Mouse (Mus musculus): ENCODE measurements around the gene Nisch. TPM values are rescaled to one million over a fixed set of nuclear protein-coding genes. Genes with fewer than 3 reads are reported as not detected.

Nisch gene
- polyA plus RNA-seq, 1 experiment from 2014 or later, result 382 TPM

GRCm38 (mm10) chr14:31197547-31198516 is 18.9 kb downstream of the Nisch start:
- Histone ChIP-seq H3K36me3 (peaks cover 48% of the 10 kb centered on the region), H3K9ac (no peak overlapping the region), H3K27ac (replicated peaks) (no peak overlapping the region), H3K4me3 (no peak overlapping the region), H3K9me3 (no peaks in the 10 kb centered on the region), H3K27me3 (no peaks in the 10 kb centered on the region), H3K4me2 (no peak overlapping the region), H3K4me1 (replicated peaks) (peaks cover 7% of the 10 kb centered on the region)
- WGBS, result 58% methylated on average over 16 of the region's 16 CpGs
- ATAC-seq (ENCODE audit: low FRiP score, low read depth), result no peak

GRCm38 (mm10) chr14:31195968-31196367 is 20.8 kb downstream of the Nisch start:
- H3K4me2 ChIP-seq, result no peak overlapping the region
- no peaks in the 10 kb centered on the region for H3K9me3 ChIP-seq
- H3K4me1 ChIP-seq (replicated peaks), result peaks cover 7% of the 10 kb centered on the region
- no peak overlapping the region for H3K27ac ChIP-seq (replicated peaks)
- H3K36me3 ChIP-seq, result peaks cover 47% of the 10 kb centered on the region
- H3K4me3 ChIP-seq, result no peak overlapping the region
- no peaks in the 10 kb centered on the region for H3K27me3 ChIP-seq
- ATAC-seq (ENCODE audit: low FRiP score, low read depth), result no peak
- no peak overlapping the region for H3K9ac ChIP-seq

GRCm38 (mm10) chr14:31195521-31195920 is 21.2 kb downstream of the Nisch start:
- H3K4me1 ChIP-seq (replicated peaks), result peaks cover 7% of the 10 kb centered on the region
- ATAC-seq (ENCODE audit: low FRiP score, low read depth), result no peak
- H3K36me3 ChIP-seq, result peaks cover 49% of the 10 kb centered on the region
- no peaks in the 10 kb centered on the region for H3K27me3 ChIP-seq
- H3K9me3 ChIP-seq, result no peaks in the 10 kb centered on the region
- 93% methylated on average over 4 of the region's 4 CpGs for WGBS
- H3K27ac ChIP-seq (replicated peaks), result no peak overlapping the region
- H3K9ac ChIP-seq, result no peak overlapping the region
- no peak overlapping the region for H3K4me3 ChIP-seq
- no peak overlapping the region for H3K4me2 ChIP-seq

DNA sequence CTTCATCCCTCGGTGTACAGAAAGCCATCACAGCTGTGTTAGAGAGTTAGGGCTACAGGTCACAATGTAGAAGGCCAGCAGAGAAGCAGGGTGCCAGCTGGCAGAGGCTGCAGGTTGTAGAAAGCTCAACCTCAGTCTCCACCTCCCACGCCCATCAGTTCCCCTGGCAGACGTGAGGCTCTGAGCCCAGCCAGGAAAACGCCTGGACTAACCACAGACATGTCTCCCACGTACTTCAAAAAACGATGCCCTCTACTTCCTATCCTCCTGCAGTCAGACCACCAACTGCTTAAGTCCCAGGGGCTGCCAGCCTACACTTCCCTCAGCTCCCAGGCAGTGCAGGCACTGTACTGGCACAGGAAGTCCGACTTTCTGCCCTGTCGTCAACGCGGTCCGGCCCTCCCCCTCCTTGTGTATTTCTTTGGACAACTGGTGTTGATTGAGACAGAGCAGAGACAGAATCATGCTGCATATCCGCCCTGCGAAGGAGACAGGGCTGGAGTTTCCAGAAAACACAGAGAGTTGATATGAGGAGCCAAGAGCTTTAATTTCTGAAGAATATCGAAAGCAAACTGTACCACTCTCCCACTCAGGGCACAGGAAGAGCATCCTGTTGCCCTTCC is 21.7 kb downstream of the Nisch start:
- no peak overlapping the region for H3K9ac ChIP-seq
- H3K27ac ChIP-seq (replicated peaks), result no peak overlapping the region
- no peaks in the 10 kb centered on the region for H3K27me3 ChIP-seq
- ATAC-seq (ENCODE audit: low FRiP score, low read depth), result no peak
- H3K36me3 ChIP-seq, result peaks cover 49% of the 10 kb centered on the region
- H3K4me2 ChIP-seq, result no peak overlapping the region
- H3K4me1 ChIP-seq (replicated peaks), result peaks cover 7% of the 10 kb centered on the region
- 80% methylated on average over 14 of the region's 14 CpGs for WGBS
- H3K9me3 ChIP-seq, result no peaks in the 10 kb centered on the region
- no peak overlapping the region for H3K4me3 ChIP-seq

GRCm38 (mm10) chr14:31194441-31194840 is 22.3 kb downstream of the Nisch start:
- Histone ChIP-seq H3K4me1 (replicated peaks) (peaks cover 7% of the 10 kb centered on the region), H3K36me3 (peaks cover 49% of the 10 kb centered on the region), H3K9me3 (no peaks in the 10 kb centered on the region), H3K27me3 (no peaks in the 10 kb centered on the region), H3K4me2 (no peak overlapping the region), H3K9ac (no peak overlapping the region), H3K4me3 (no peak overlapping the region), H3K27ac (replicated peaks) (no peak overlapping the region)
- ATAC-seq (ENCODE audit: low FRiP score, low read depth), result no peak
- 92% methylated on average over 2 of the region's 2 CpGs for WGBS

DNA sequence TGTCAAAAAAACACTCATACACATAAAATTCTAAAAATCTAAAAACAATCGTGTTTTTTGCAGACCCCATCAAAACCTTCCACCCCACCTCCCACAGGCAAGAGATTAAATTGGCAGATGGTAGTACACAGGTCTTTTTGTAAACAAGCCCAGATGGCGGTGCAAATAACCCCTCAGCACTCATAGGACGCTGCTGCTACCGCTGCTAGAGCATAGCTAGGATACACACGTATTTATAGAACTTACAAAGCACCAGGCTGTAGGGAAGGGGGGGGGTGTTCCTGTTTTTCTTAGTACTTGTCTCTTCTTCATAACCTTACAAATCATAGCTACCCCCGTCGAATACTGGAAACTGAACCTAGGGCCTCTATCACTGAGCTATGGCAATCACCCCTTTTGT is 23.0 kb downstream of the Nisch start:
- ATAC-seq (ENCODE audit: low FRiP score, low read depth), result no peak
- Histone ChIP-seq H3K4me3 (no peak overlapping the region), H3K4me2 (no peak overlapping the region), H3K9ac (no peak overlapping the region), H3K4me1 (replicated peaks) (peaks cover 7% of the 10 kb centered on the region), H3K27me3 (no peaks in the 10 kb centered on the region), H3K9me3 (no peaks in the 10 kb centered on the region), H3K27ac (replicated peaks) (no peak overlapping the region), H3K36me3 (peaks cover 51% of the 10 kb centered on the region)
- WGBS, result 80% methylated on average over 7 of the region's 7 CpGs

- WGBS, result 56% methylated on average over 2 of the region's 2 CpGs
- H3K36me3 ChIP-seq, result peaks cover 66% of the 10 kb centered on the region
- no peaks in the 10 kb centered on the region for H3K27me3 ChIP-seq
- no peak overlapping the region for H3K27ac ChIP-seq (replicated peaks)
- H3K9me3 ChIP-seq, result no peaks in the 10 kb centered on the region
- no peak overlapping the region for H3K4me2 ChIP-seq
- peaks cover 7% of the 10 kb centered on the region for H3K4me1 ChIP-seq (replicated peaks)
- no peak overlapping the region for H3K9ac ChIP-seq
- no peak for ATAC-seq (ENCODE audit: low FRiP score, low read depth)
- no peak overlapping the region for H3K4me3 ChIP-seq
These were observed 24.8 kb downstream of the Nisch start for GRCm38 (mm10) chr14:31191936-31192335.

- ATAC-seq (ENCODE audit: low FRiP score, low read depth), result no peak
- Histone ChIP-seq H3K4me3 (no peak overlapping the region), H3K4me2 (no peak overlapping the region), H3K36me3 (peaks cover 85% of the 10 kb centered on the region), H3K9ac (no peak overlapping the region), H3K4me1 (replicated peaks) (no peaks in the 10 kb centered on the region), H3K27me3 (no peaks in the 10 kb centered on the region), H3K27ac (replicated peaks) (no peak overlapping the region), H3K9me3 (no peaks in the 10 kb centered on the region)
- WGBS, result 91% methylated on average over 3 of the region's 3 CpGs
These were observed 27.4 kb downstream of the Nisch start for GRCm38 (mm10) chr14:31189348-31189747.

GRCm38 (mm10) chr14:31188771-31189181 is 28.0 kb downstream of the Nisch start:
- 0 out of 2 replicates have a peak, but pooled peaks have one; percentile 29 for ATAC-seq (ENCODE audit: low FRiP score, low read depth)
- 55% methylated on average over 6 of the region's 6 CpGs for WGBS
- no peak overlapping the region for H3K4me2 ChIP-seq
- no peaks in the 10 kb centered on the region for H3K27me3 ChIP-seq
- no peak overlapping the region for H3K4me3 ChIP-seq
- H3K9me3 ChIP-seq, result no peaks in the 10 kb centered on the region
- peaks cover 87% of the 10 kb centered on the region for H3K36me3 ChIP-seq
- H3K27ac ChIP-seq (replicated peaks), result no peak overlapping the region
- H3K9ac ChIP-seq, result no peak overlapping the region
- H3K4me1 ChIP-seq (replicated peaks), result no peaks in the 10 kb centered on the region

- no peak overlapping the region for H3K4me3 ChIP-seq
- ATAC-seq (ENCODE audit: low FRiP score, low read depth), result no peak
- H3K4me1 ChIP-seq (replicated peaks), result no peaks in the 10 kb centered on the region
- no peak overlapping the region for H3K4me2 ChIP-seq
- H3K36me3 ChIP-seq, result peaks cover 94% of the 10 kb centered on the region
- no peak overlapping the region for H3K9ac ChIP-seq
- no peaks in the 10 kb centered on the region for H3K9me3 ChIP-seq
- WGBS, result 87% methylated on average over 4 of the region's 4 CpGs
- H3K27me3 ChIP-seq, result no peaks in the 10 kb centered on the region
- no peak overlapping the region for H3K27ac ChIP-seq (replicated peaks)
These were observed 30.1 kb downstream of the Nisch start for GRCm38 (mm10) chr14:31186656-31187055.

- H3K4me2 ChIP-seq, result no peak overlapping the region
- 94% methylated on average over 12 of the region's 12 CpGs for WGBS
- no peak for ATAC-seq (ENCODE audit: low FRiP score, low read depth)
These were observed 32.6 kb downstream of the Nisch start for GRCm38 (mm10) chr14:31184195-31184594.

DNA sequence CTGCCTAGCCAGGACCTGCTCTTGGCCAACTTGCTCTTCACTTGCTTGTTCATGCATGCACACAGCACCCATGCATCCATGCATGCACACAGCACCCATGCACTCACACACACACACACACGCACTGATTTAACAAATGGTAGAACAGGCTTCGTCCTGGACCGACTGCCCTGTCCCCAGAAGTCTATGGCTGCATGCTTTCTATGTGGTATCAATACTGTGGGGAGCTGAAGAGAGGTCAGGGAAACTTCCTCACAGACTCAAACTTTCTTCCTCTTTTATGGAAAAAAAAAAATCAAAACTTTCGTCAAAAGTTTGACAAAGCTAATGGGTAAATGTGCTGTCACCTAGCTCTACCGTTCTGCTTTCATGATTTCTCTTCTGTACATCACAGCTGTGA is 33.2 kb downstream of the Nisch start:
- H3K4me2 ChIP-seq, result no peak overlapping the region
- no peak overlapping the region for H3K4me3 ChIP-seq
- H3K4me1 ChIP-seq (replicated peaks), result no peaks in the 10 kb centered on the region
- ATAC-seq (ENCODE audit: low FRiP score, low read depth), result no peak
- H3K27ac ChIP-seq (replicated peaks), result no peak overlapping the region
- H3K27me3 ChIP-seq, result no peaks in the 10 kb centered on the region
- H3K9me3 ChIP-seq, result no peaks in the 10 kb centered on the region
- WGBS, result 83% methylated on average over 5 of the region's 5 CpGs
- peaks cover 94% of the 10 kb centered on the region for H3K36me3 ChIP-seq
- no peak overlapping the region for H3K9ac ChIP-seq

More at GRCm38 (mm10) chr14:31184195-31184594, 32.6 kb downstream of the Nisch start:
- peaks cover 94% of the 10 kb centered on the region for H3K36me3 ChIP-seq
- no peak overlapping the region for H3K27ac ChIP-seq (replicated peaks)
- H3K9me3 ChIP-seq, result no peaks in the 10 kb centered on the region
- no peak overlapping the region for H3K9ac ChIP-seq
- H3K4me1 ChIP-seq (replicated peaks), result no peaks in the 10 kb centered on the region
- no peaks in the 10 kb centered on the region for H3K27me3 ChIP-seq
- no peak overlapping the region for H3K4me3 ChIP-seq
